Mouse (Mus musculus): ENCODE data around the gene Mmp7.

Gene Mmp7

GRCm38 (mm10) chr9:7691790-7692189, at the start of gene Mmp7:
Gene Mmp7 (plus strand): TSS chr9:7692090.
- DNase-seq (ENCODE audit: low spot score in 2 of 2), result no peak

- DNase-seq (ENCODE audit: low spot score in 2 of 2), result no peak
Observed at GRCm38 (mm10) chr9:7647901-7648300, 44.0 kb upstream of the Mmp7 start.

GRCm38 (mm10) chr9:7650397-7651180, 41.3 kb upstream of the Mmp7 start:
- no peak for DNase-seq (ENCODE audit: low spot score in 2 of 2)

DNA sequence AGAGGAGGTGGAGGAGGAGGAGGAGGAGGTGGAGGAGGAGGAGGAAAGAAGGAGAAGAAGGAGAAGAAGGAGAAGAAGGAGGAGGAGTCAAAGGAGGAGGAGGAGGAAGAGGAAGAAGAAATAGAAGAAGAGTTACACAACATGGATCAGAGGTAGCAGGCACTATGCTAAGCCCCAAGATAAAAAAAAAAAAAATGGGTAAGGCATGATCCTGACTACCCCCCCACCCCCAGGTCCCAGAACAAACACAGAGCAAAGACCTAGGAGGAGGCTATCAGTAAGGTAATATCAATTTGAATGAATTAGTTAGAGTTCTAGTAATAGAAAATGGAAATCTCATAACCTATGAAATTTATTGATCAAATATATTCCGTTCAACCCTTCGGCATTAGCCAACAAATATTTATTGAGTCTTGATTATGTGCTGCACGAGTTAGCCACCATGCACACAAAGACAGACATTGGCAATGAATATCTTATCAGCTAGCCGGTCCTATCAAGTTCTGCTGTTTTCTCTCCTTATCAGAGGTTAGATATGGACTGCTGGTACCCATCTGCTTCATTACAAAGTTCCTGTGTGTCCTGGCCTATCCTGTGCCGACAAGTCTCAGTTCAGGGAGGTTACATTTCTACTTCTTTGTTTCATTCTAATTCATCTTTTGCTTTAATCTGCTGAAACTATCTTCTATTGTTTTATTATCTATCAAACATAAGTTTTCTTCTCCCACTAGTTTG, 39.4 kb upstream of the Mmp7 start:
- no peak for DNase-seq (ENCODE audit: low spot score in 2 of 2)

- DNase-seq (ENCODE audit: low spot score in 2 of 2), result no peak
Observed at GRCm38 (mm10) chr9:7657946-7658345, 33.9 kb upstream of the Mmp7 start.

- DNase-seq (ENCODE audit: low spot score in 2 of 2), result no peak
Observed at GRCm38 (mm10) chr9:7659469-7660020, 32.3 kb upstream of the Mmp7 start.

DNA sequence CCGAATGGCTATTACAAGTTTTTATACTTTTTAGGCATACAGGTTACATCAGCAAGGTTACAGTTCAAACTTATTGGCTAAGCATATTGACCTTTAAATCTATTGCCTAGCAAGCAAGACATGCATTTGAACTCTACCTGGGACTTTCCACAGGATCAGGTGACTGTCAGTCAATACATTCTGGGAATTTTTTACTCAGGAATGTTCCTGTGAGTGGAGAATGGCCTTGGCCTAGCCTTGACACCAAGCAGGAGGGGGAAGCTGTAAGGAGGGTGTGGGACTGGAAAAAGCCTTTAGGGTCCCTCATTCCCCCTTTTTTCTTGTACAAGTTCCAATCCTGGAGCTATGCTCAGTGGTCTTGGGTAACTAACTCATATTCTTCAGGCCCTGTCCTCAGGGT, 30.5 kb upstream of the Mmp7 start:
- no peak for DNase-seq (ENCODE audit: low spot score in 2 of 2)

- no peak for DNase-seq (ENCODE audit: low spot score in 2 of 2)
Observed at GRCm38 (mm10) chr9:7669674-7670073, 22.2 kb upstream of the Mmp7 start.

DNA sequence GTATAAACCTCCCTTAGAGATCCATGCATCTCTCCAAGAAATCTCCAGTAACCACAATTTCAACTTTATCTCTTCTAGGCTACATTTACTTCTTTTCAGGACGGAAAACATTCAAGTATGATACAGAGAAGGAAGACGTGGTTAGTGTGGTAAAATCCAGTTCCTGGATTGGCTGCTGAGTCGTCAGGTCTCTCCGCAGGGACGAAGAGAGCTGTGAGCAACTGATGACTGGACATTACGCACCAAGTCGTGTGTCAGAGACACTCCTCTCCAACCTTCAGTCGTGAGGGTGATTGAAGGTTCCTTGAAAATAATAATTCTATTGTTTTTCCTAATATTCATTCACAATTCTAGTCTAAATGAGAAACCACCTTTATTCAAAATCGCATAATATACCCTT, 18.9 kb upstream of the Mmp7 start:
- DNase-seq (ENCODE audit: low spot score in 2 of 2), result no peak

- no peak for DNase-seq (ENCODE audit: low spot score in 2 of 2)
Observed at GRCm38 (mm10) chr9:7678154-7678837, 13.6 kb upstream of the Mmp7 start.

DNA sequence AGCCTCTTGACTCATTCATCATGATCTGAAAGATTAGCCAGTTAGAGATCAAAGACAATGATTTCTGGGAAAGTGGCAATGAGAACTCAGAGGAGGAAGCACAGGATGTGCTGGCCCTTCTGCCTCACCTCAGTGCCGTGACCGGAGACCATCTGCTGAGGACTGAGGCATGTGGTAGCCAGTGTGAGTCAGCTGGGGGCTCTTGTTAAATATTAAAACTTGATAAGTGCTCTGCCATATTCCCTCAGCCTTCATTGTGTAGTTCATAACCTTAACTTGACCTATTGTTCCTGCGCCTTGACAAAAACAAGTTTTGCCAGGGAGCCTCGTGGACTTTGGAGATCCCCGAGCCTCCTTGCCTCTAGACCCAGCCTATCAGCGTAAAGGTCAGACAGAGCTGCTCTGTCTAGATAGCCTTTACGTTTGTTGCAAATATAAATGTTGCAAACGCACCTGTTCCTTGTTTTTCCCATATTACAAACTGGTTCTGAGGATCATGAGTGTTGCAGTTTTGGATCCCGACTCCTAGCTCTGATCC, 9.7 kb upstream of the Mmp7 start:
- DNase-seq (ENCODE audit: low spot score in 2 of 2), result no peak

GRCm38 (mm10) chr9:7686024-7686423, 5.9 kb upstream of the Mmp7 start:
- no peak for DNase-seq (ENCODE audit: low spot score in 2 of 2)

- DNase-seq (ENCODE audit: low spot score in 2 of 2), result no peak
Observed at GRCm38 (mm10) chr9:7689799-7690198, 2.1 kb upstream of the Mmp7 start.

GRCm38 (mm10) chr9:7693961-7694360, 2.1 kb downstream of the Mmp7 start:
- no peak for DNase-seq (ENCODE audit: low spot score in 2 of 2)

- no peak for DNase-seq (ENCODE audit: low spot score in 2 of 2)
Observed at GRCm38 (mm10) chr9:7695646-7696045, 3.8 kb downstream of the Mmp7 start.

GRCm38 (mm10) chr9:7708698-7709097, 16.8 kb downstream of the Mmp7 start:
- no peak for DNase-seq (ENCODE audit: low spot score in 2 of 2)

- no peak for DNase-seq (ENCODE audit: low spot score in 2 of 2)
Observed at GRCm38 (mm10) chr9:7711196-7711595, 19.3 kb downstream of the Mmp7 start.

- DNase-seq (ENCODE audit: low spot score in 2 of 2), result peak; percentile 63 to 67
Observed at GRCm38 (mm10) chr9:7714062-7714907, 22.4 kb downstream of the Mmp7 start.

DNA sequence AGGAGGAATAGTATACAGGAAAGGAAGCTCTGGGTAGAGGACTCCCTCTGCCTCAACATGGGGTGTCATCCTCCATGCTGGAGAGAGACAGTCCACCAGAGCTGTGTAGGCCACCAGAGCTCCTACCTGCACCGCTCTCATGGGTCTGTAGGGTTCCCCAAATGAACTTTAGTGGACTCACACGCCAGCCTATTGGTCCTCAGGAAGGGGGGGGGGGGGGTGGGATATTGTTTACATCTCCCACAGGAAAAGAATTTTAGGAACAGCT, 23.0 kb downstream of the Mmp7 start:
- DNase-seq (ENCODE audit: low spot score in 2 of 2), result no peak

GRCm38 (mm10) chr9:7721543-7721942, 29.7 kb downstream of the Mmp7 start:
- no peak for DNase-seq (ENCODE audit: low spot score in 2 of 2)

DNA sequence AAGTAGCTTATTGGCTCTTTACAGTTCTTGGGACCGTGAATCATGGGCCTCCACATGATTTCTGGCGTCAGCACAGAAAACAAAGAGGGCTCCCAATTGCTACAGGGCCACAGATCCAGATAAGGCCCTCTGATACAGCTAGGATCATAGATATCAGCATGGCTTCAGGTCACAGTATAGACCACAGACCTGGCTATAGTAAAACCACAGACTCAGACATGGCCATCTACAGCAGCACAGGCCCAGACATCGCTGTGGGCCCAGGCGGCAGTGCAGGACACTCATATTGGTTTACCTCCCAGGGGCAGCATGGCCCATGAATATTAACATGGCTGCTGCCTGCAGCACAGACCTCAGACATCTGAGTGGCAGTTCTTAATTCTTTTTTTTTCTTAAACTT, 37.1 kb downstream of the Mmp7 start:
- no peak for DNase-seq (ENCODE audit: low spot score in 2 of 2)

Data from right cerebral cortex, adult 2 months (tissue).